Comparison of ENCODE assay signal across 17 mouse cellular contexts in genomic region chr13:24947158-24947557, GRCm38 (mm10).
"Had no signal": no experiment of that assay in that cellular context is flagged by ENCODE, and none has a peak within 500 bp of the region (broad histone marks: within the 10 kb centered on the region; RNA-seq: fewer than 3 reads in every experiment).

No protein-coding gene starts in this region.

- DNase-seq: lung, adult 18-20 months; lung, embryonic 14.5 days; lung, postnatal 10 days; lung, postnatal 4 days; midbrain, embryonic 14.5 days; retina, postnatal 1 day; right cerebral cortex, adult 18-20 months; right cerebral cortex, postnatal 14 days; thymus, adult 2 months; thymus, postnatal 25 days; thymus, postnatal 4 days had no signal

- H3K36me3 ChIP-seq: midbrain, embryonic 10.5 days; midbrain, embryonic 12.5 days; neural tube, embryonic 13.5 days; neural tube, embryonic 15.5 days had no signal

- ATAC-seq: midbrain, embryonic 16.5 days had no signal

- H3K4me1 ChIP-seq: neural tube, embryonic 15.5 days had no signal

- H3K27me3 ChIP-seq: neural tube, embryonic 13.5 days; neural tube, embryonic 15.5 days had no signal

- H3K9me3 ChIP-seq: midbrain, embryonic 10.5 days; midbrain, embryonic 12.5 days; neural tube, embryonic 13.5 days; neural tube, embryonic 15.5 days had no signal

- H3K4me2 ChIP-seq: lung, embryonic 14.5 days; midbrain, embryonic 12.5 days; neural tube, embryonic 13.5 days; neural tube, embryonic 15.5 days had no signal

- H3K4me3 ChIP-seq: midbrain, embryonic 10.5 days; midbrain, embryonic 12.5 days; myocyte; neural tube, embryonic 13.5 days; neural tube, embryonic 15.5 days had no signal

- H3K27ac ChIP-seq: midbrain, embryonic 10.5 days; midbrain, embryonic 12.5 days; neural tube, embryonic 13.5 days; neural tube, embryonic 15.5 days had no signal

- H3K9ac ChIP-seq: lung, embryonic 14.5 days; midbrain, embryonic 12.5 days; neural tube, embryonic 13.5 days; neural tube, embryonic 15.5 days had no signal
